Mouse (Mus musculus) spleen, adult 12 weeks (tissue): ENCODE measurements around the gene Pnpla5.

Experiments used
- DNase-seq: peaks from one replicate; pipeline ENCODE4 v3.0.0; 2022; ENCODE audit warnings: low spot score

Pnpla5 gene

GRCm38 (mm10) chr15:84065701-84066100 is 57.3 kb downstream of the Pnpla5 start:
- no peak for DNase-seq

- no peak for DNase-seq
Observed at GRCm38 (mm10) chr15:84065140-84065539, 57.8 kb downstream of the Pnpla5 start, which contains the start of gene Efcab6. TSS of gene Efcab6 (minus strand) at chr15:84065379.
